Mouse (Mus musculus): Measurements from ENCODE around the gene Ppp1r12b. TPM values are rescaled to one million over a fixed set of nuclear protein-coding genes. Genes with fewer than 3 reads are reported as not detected.

The Ppp1r12b gene
- 10 to 100 TPM; 75.4 to 78.5 TPM for total RNA-seq (2021)

GRCm38 (mm10) chr1:134955637-134956176 is at the start of gene Ppp1r12b:
Gene Ppp1r12b (minus strand): TSS chr1:134955942.
- peak; percentile 97 to 98 for DNase-seq (ENCODE audit: extremely low spot score in 1 of 2, low spot score in 2 of 2)
- intact Hi-C loops (cut with DNase I) = loop anchor here (10.0 kb wide), 2 partner anchors 91 to 321 kb away; no protein-coding TSS in a partner anchor

GRCm38 (mm10) chr1:135003346-135003745 is 47.6 kb upstream of the Ppp1r12b start:
- no peak for DNase-seq (ENCODE audit: extremely low spot score in 1 of 2, low spot score in 2 of 2)
- intact Hi-C loops (cut with DNase I) = no loop called here

GRCm38 (mm10) chr1:135000527-135000926 is 44.8 kb upstream of the Ppp1r12b start:
- no peak for DNase-seq (ENCODE audit: extremely low spot score in 1 of 2, low spot score in 2 of 2)
- intact Hi-C loops (cut with DNase I) = no loop called here

GRCm38 (mm10) chr1:134998231-134998630 is 42.5 kb upstream of the Ppp1r12b start:
- DNase-seq (ENCODE audit: extremely low spot score in 1 of 2, low spot score in 2 of 2) = peak; percentile 36 to 71

GRCm38 (mm10) chr1:134997568-134997967 is 41.8 kb upstream of the Ppp1r12b start:
- intact Hi-C loops (cut with DNase I) = no loop called here
- DNase-seq (ENCODE audit: extremely low spot score in 1 of 2, low spot score in 2 of 2) = no peak

More at GRCm38 (mm10) chr1:134998231-134998630, 42.5 kb upstream of the Ppp1r12b start:
- intact Hi-C loops (cut with DNase I) = no loop called here

GRCm38 (mm10) chr1:134996471-134996870 is 40.7 kb upstream of the Ppp1r12b start:
- intact Hi-C loops (cut with DNase I) = no loop called here
- DNase-seq (ENCODE audit: extremely low spot score in 1 of 2, low spot score in 2 of 2) = no peak

GRCm38 (mm10) chr1:134995954-134996353 is 40.2 kb upstream of the Ppp1r12b start:
- peak in 1 of 2 experiments; percentile 43 for DNase-seq (ENCODE audit: extremely low spot score in 1 of 2, low spot score in 2 of 2)
- intact Hi-C loops (cut with DNase I) = no loop called here

GRCm38 (mm10) chr1:134995437-134995836 is 39.7 kb upstream of the Ppp1r12b start:
- intact Hi-C loops (cut with DNase I) = no loop called here
- DNase-seq (ENCODE audit: extremely low spot score in 1 of 2, low spot score in 2 of 2) = no peak

GRCm38 (mm10) chr1:134994739-134995138 is 39.0 kb upstream of the Ppp1r12b start:
- DNase-seq (ENCODE audit: extremely low spot score in 1 of 2, low spot score in 2 of 2) = no peak
- intact Hi-C loops (cut with DNase I) = no loop called here

GRCm38 (mm10) chr1:134992046-134992645 is 36.4 kb upstream of the Ppp1r12b start:
- DNase-seq (ENCODE audit: extremely low spot score in 1 of 2, low spot score in 2 of 2) = peak in 1 of 2 experiments; percentile 49
- intact Hi-C loops (cut with DNase I) = no loop called here

GRCm38 (mm10) chr1:134989372-134989771 is 33.6 kb upstream of the Ppp1r12b start:
- intact Hi-C loops (cut with DNase I) = loop anchor here (1.0 to 5.0 kb wide), 2 partner anchors 117 to 148 kb away; no protein-coding TSS in a partner anchor
- peak; percentile 79 to 80 for DNase-seq (ENCODE audit: extremely low spot score in 1 of 2, low spot score in 2 of 2)

- intact Hi-C loops (cut with DNase I) = loop anchor here (5.0 kb wide), 1 partner anchor 149 kb away; no protein-coding TSS in a partner anchor
- no peak for DNase-seq (ENCODE audit: extremely low spot score in 1 of 2, low spot score in 2 of 2)
Observed at GRCm38 (mm10) chr1:134987962-134988341, 32.2 kb upstream of the Ppp1r12b start.

- intact Hi-C loops (cut with DNase I) = loop anchor here (5.0 kb wide), 1 partner anchor 150 kb away; no protein-coding TSS in a partner anchor
- peak; percentile 39 to 79 for DNase-seq (ENCODE audit: extremely low spot score in 1 of 2, low spot score in 2 of 2)
Observed at GRCm38 (mm10) chr1:134987173-134987961, 31.6 kb upstream of the Ppp1r12b start.

- intact Hi-C loops (cut with DNase I) = loop anchor here (5.0 to 10.0 kb wide), 2 partner anchors 139 to 392 kb away; no protein-coding TSS in a partner anchor
- DNase-seq (ENCODE audit: extremely low spot score in 1 of 2, low spot score in 2 of 2) = no peak
Observed at GRCm38 (mm10) chr1:134972920-134973319, 17.2 kb upstream of the Ppp1r12b start.

- no peak for DNase-seq (ENCODE audit: extremely low spot score in 1 of 2, low spot score in 2 of 2)
- intact Hi-C loops (cut with DNase I) = no loop called here
Observed at GRCm38 (mm10) chr1:134965430-134965829, 9.7 kb upstream of the Ppp1r12b start.

- intact Hi-C loops (cut with DNase I) = no loop called here
Observed at GRCm38 (mm10) chr1:134962821-134963220, 7.1 kb upstream of the Ppp1r12b start.

GRCm38 (mm10) chr1:134962053-134962803 is 6.5 kb upstream of the Ppp1r12b start, which contains the start of gene Ube2t:
Gene Ube2t (plus strand): TSS chr1:134962565.
- DNase-seq (ENCODE audit: extremely low spot score in 1 of 2, low spot score in 2 of 2) = peak; percentile 94 to 96
- intact Hi-C loops (cut with DNase I) = no loop called here

More at GRCm38 (mm10) chr1:134962821-134963220, 7.1 kb upstream of the Ppp1r12b start:
- no peak for DNase-seq (ENCODE audit: extremely low spot score in 1 of 2, low spot score in 2 of 2)

GRCm38 (mm10) chr1:134960634-134961033 is 4.9 kb upstream of the Ppp1r12b start:
- no peak for DNase-seq (ENCODE audit: extremely low spot score in 1 of 2, low spot score in 2 of 2)
- intact Hi-C loops (cut with DNase I) = no loop called here

Data from left cerebral cortex, postnatal 10 days (tissue).